In the genomic region with DNA sequence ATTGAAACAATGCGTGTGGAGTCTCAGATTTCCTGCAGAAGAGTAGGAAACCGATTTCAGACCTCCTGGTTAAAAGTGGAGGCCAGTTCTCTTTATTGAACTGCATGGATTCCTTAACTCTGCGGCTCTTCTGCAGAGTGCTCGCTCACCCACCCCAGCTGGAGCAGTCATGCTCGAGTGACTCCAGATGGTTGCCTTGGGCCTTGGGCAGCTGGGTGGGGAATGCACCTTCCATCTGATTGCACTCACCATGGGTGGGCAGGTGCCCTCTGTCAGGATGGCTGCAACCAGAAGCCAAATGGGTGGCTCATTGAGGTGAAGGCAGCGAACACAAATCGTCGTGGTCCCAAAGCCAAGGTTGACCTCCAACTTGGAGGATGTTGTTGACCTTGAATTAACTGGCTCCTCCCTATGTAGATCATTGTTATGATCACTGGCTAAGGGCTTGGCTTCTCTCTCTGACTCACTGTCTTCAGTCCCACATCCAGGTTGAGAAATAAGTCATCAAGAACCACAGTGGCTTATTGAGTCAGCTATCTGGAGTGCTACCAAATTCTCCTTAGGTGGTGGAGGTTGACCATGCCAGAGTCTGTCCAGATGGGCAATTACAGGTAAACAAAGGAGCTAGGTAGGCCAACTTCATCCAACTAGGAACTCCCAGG, we compare ENCODE assay signal across 17 mouse cellular contexts.
DNase-seq lines count a peak whose midpoint lies in the region; ATAC-seq lines count a peak whose summit lies in the region.
"Had no signal": no experiment of that assay in that cellular context is flagged by ENCODE, and none has a peak within 500 bp of the region (broad histone marks: within the 10 kb centered on the region; RNA-seq: fewer than 3 reads in every experiment).

No protein-coding gene starts in this region.

- no peak overlapping the region for H3K9ac ChIP-seq in hindbrain, embryonic 16.5 days (ENCODE audit: low read depth, low read length)
- H3K9ac ChIP-seq in hindbrain, embryonic 13.5 days, result no peak overlapping the region
- H3K9ac ChIP-seq: embryonic facial prominence, embryonic 13.5 days; liver, embryonic 12.5 days; stomach, embryonic 15.5 days had no signal

- WGBS in hindbrain, embryonic 16.5 days, result 83% methylated on average over 8 of the region's 8 CpGs
- 84% methylated on average over 8 of the region's 8 CpGs for WGBS in hindbrain, embryonic 13.5 days

- H3K27me3 ChIP-seq in hindbrain, embryonic 16.5 days (replicated peaks; ENCODE audit: control insufficient read depth, insufficient read depth, low read length), result no peaks in the 10 kb centered on the region
- H3K27me3 ChIP-seq in hindbrain, embryonic 13.5 days, result no peaks in the 10 kb centered on the region
- H3K27me3 ChIP-seq: embryonic facial prominence, embryonic 13.5 days; liver, embryonic 12.5 days; megakaryocyte, embryonic 14.5 days; stomach, embryonic 15.5 days had no signal

- DNase-seq in left cerebral cortex, postnatal 4 days, result peak; percentile 61
- DNase-seq in left cerebral cortex, adult 8-10 months (ENCODE audit: low spot score in 2 of 2), result no peak
- DNase-seq in ZHBTc4 (ENCODE audit: low read depth, low spot score), result peak; percentile 4
- peak; percentile 10 for DNase-seq in kidney, postnatal 14 days
- no peak for DNase-seq in thymus, postnatal 10 days (ENCODE audit: low spot score in 2 of 2)
- DNase-seq: adrenal gland, postnatal 36 days; cerebellum, postnatal 25 days; heart, adult 2 months; thymus, postnatal 14 days had no signal

- no peaks in the 10 kb centered on the region for H3K9me3 ChIP-seq in hindbrain, embryonic 16.5 days (ENCODE audit: control insufficient read depth, low read length)
- no peaks in the 10 kb centered on the region for H3K9me3 ChIP-seq in hindbrain, embryonic 13.5 days
- H3K9me3 ChIP-seq: embryonic facial prominence, embryonic 13.5 days; liver, embryonic 12.5 days; stomach, embryonic 15.5 days had no signal

- no peaks in the 10 kb centered on the region for H3K36me3 ChIP-seq in hindbrain, embryonic 16.5 days (ENCODE audit: control insufficient read depth, insufficient read depth, low read length)
- H3K36me3 ChIP-seq in hindbrain, embryonic 13.5 days, result no peaks in the 10 kb centered on the region
- H3K36me3 ChIP-seq: embryonic facial prominence, embryonic 13.5 days; liver, embryonic 12.5 days; stomach, embryonic 15.5 days had no signal

- no peaks in the 10 kb centered on the region for H3K4me1 ChIP-seq in hindbrain, embryonic 16.5 days (ENCODE audit: control insufficient read depth, insufficient read depth, low read depth, low read length)
- no peaks in the 10 kb centered on the region for H3K4me1 ChIP-seq in hindbrain, embryonic 13.5 days (replicated peaks)
- H3K4me1 ChIP-seq: liver, embryonic 12.5 days; megakaryocyte, embryonic 14.5 days; stomach, embryonic 15.5 days had no signal

- no peak overlapping the region for H3K27ac ChIP-seq in hindbrain, embryonic 16.5 days (ENCODE audit: low read depth, low read length)
- no peak overlapping the region for H3K27ac ChIP-seq in hindbrain, embryonic 13.5 days
- H3K27ac ChIP-seq: embryonic facial prominence, embryonic 13.5 days; heart, adult 2 months; liver, embryonic 12.5 days; stomach, embryonic 15.5 days had no signal

- no peak overlapping the region for H3K4me3 ChIP-seq in hindbrain, embryonic 16.5 days (ENCODE audit: low read length)
- no peak overlapping the region for H3K4me3 ChIP-seq in hindbrain, embryonic 13.5 days
- H3K4me3 ChIP-seq: embryonic facial prominence, embryonic 13.5 days; heart, adult 2 months; liver, embryonic 12.5 days; megakaryocyte, embryonic 14.5 days; stomach, embryonic 15.5 days had no signal

- H3K4me2 ChIP-seq in hindbrain, embryonic 16.5 days (ENCODE audit: low read length), result no peak overlapping the region
- no peak overlapping the region for H3K4me2 ChIP-seq in hindbrain, embryonic 13.5 days
- H3K4me2 ChIP-seq: embryonic facial prominence, embryonic 13.5 days; liver, embryonic 12.5 days; stomach, embryonic 15.5 days had no signal

- ATAC-seq in hindbrain, embryonic 16.5 days, result peak; percentile 67; the same call in 1 of the 2 replicates
- ATAC-seq in hindbrain, embryonic 13.5 days (ENCODE audit: low FRiP score), result no peak
- ATAC-seq in activated CD4-positive, CD25-positive, alpha-beta regulatory T cell, adult 4 months, result no peak
- ATAC-seq: liver, embryonic 12.5 days; lung, postnatal 0 days had no signal

- intact Hi-C loops in left cerebral cortex, postnatal 4 days (cut with DNase I), result no loop called here

Comparison
In these comparisons a context has a peak if more than half of its experiments do, and no peak if none do; other contexts are left out.
1. DNase-seq: peak in left cerebral cortex, postnatal 4 days (single experiment), ZHBTc4 (single experiment) and kidney, postnatal 14 days (single experiment); none in left cerebral cortex, adult 8-10 months (0 of 2) and thymus, postnatal 10 days (0 of 2).